8 mouse cellular contexts compared by ENCODE assay signal in genomic region chr2:144270507-144271420, GRCm38 (mm10). TPM values are rescaled to one million over a fixed set of nuclear protein-coding genes. Genes with fewer than 3 reads are reported as not detected.
DNase-seq lines count a peak whose midpoint lies in the region; ATAC-seq lines count a peak whose summit lies in the region.

Gene Mgme1, plus strand, starts transcription at chr2:144270663.
Gene Snx5, minus strand, starts transcription at chr2:144270906.

- H3K4me3 ChIP-seq in embryonic facial prominence, embryonic 14.5 days (ENCODE audit: low read depth, low read length), result peak within 1 kb of the TSS; percentile 96
- H3K4me3 ChIP-seq in limb, embryonic 15.5 days, result peak within 1 kb of the TSS; percentile 86

- peak within 1 kb of the TSS; percentile 85 for H3K4me2 ChIP-seq in embryonic facial prominence, embryonic 14.5 days (ENCODE audit: low read depth, low read length)
- H3K4me2 ChIP-seq in limb, embryonic 15.5 days, result peak within 1 kb of the TSS; percentile 79

- peak; percentile 93 for DNase-seq in 3T3-L1 (ENCODE audit: low read depth, low spot score)
- DNase-seq in adrenal gland, postnatal 4 days (ENCODE audit: low spot score in 2 of 2), result peak; percentile 81 to 88
- DNase-seq in embryonic facial prominence, embryonic 14.5 days (ENCODE audit: low spot score), result peak; percentile 97
- peak; percentile 90 for DNase-seq in heart, adult 8-10 months (ENCODE audit: low spot score)
- DNase-seq in kidney, adult 9 months, result peak; percentile 95
- peak; percentile 81 to 89 for DNase-seq in monocyte, adult 2 months (ENCODE audit: low read depth in 1 of 2, low spot score in 2 of 2)
- peak; percentile 93 to 94 for DNase-seq in spleen, postnatal 36 days (ENCODE audit: low spot score in 2 of 2)

- peak; percentile 98 for ATAC-seq in embryonic facial prominence, embryonic 14.5 days (ENCODE audit: low read depth)
- peak; percentile 93 for ATAC-seq in limb, embryonic 15.5 days (ENCODE audit: insufficient number of reproducible peaks, low FRiP score, low TSS enrichment, low read depth)

- H3K27ac ChIP-seq in embryonic facial prominence, embryonic 14.5 days (replicated peaks; ENCODE audit: low read depth, low read length), result peak within 1 kb of the TSS; percentile 94
- peak within 1 kb of the TSS; percentile 98 for H3K27ac ChIP-seq in limb, embryonic 15.5 days

- no peaks in the 10 kb centered on the region for H3K27me3 ChIP-seq in embryonic facial prominence, embryonic 14.5 days (replicated peaks; ENCODE audit: control insufficient read depth, insufficient read depth, low read length)
- no peaks in the 10 kb centered on the region for H3K27me3 ChIP-seq in limb, embryonic 15.5 days

- 0 out of 2 replicates have a peak, but pooled peaks cover 3% of the 10 kb centered on the region for H3K36me3 ChIP-seq in embryonic facial prominence, embryonic 14.5 days (ENCODE audit: control insufficient read depth, insufficient read depth, low read length)
- H3K36me3 ChIP-seq in limb, embryonic 15.5 days, result 0 out of 2 replicates have a peak, but pooled peaks cover 2% of the 10 kb centered on the region

- no peaks in the 10 kb centered on the region for H3K9me3 ChIP-seq in embryonic facial prominence, embryonic 14.5 days (ENCODE audit: control insufficient read depth, low read length)
- no peaks in the 10 kb centered on the region for H3K9me3 ChIP-seq in limb, embryonic 15.5 days

- under 1% methylated on average over 42 of the region's 93 CpGs for WGBS in embryonic facial prominence, embryonic 14.5 days
- under 1% methylated on average over 90 of the region's 93 CpGs for WGBS in limb, embryonic 15.5 days

- peaks cover 24% of the 10 kb centered on the region for H3K4me1 ChIP-seq in embryonic facial prominence, embryonic 14.5 days (ENCODE audit: control insufficient read depth, insufficient read depth, low read length)
- H3K4me1 ChIP-seq in limb, embryonic 15.5 days, result peaks cover 36% of the 10 kb centered on the region

- H3K9ac ChIP-seq in embryonic facial prominence, embryonic 14.5 days (ENCODE audit: low read depth, low read length), result peak within 1 kb of the TSS; percentile 99
- H3K9ac ChIP-seq in limb, embryonic 15.5 days, result peak within 1 kb of the TSS; percentile 95

RNA-seq across cellular contexts. Expression of gene Mgme1, which starts in this region (rescaled TPM):
- total RNA-seq in adrenal gland, postnatal 4 days (2021), result 10 to 100 TPM; 16.5 to 17.1 TPM
- polyA plus RNA-seq in embryonic facial prominence, embryonic 14.5 days (2014; fragmentation: Nextera tagmentation; extraction: Ambion mirVana), result 15.5 and 16.7 TPM in 2 replicates
- total RNA-seq in heart, adult 8-10 months (2022), result 10 to 100 TPM; 14.5 to 18.5 (median 17.3) TPM
- polyA plus RNA-seq in limb, embryonic 15.5 days (2015; fragmentation: Nextera tagmentation; extraction: Ambion mirVana), result 18.7 and 19.4 TPM in 2 replicates

RNA-seq across cellular contexts. Expression of gene Snx5, which starts in this region (rescaled TPM):
- 100 to 1,000 TPM; 136 to 138 TPM for total RNA-seq in adrenal gland, postnatal 4 days (2021)
- 111 and 120 TPM in 2 replicates for polyA plus RNA-seq in embryonic facial prominence, embryonic 14.5 days (2014; fragmentation: Nextera tagmentation; extraction: Ambion mirVana)
- 10 to 100 TPM; 56.1 to 62.3 (median 59.5) TPM for total RNA-seq in heart, adult 8-10 months (2022)
- polyA plus RNA-seq in limb, embryonic 15.5 days (2015; fragmentation: Nextera tagmentation; extraction: Ambion mirVana), result 107 and 120 TPM in 2 replicates

Comparison
In these comparisons a context has a peak if more than half of its experiments do, and no peak if none do; other contexts are left out.
1. Peak in every context shown above with its lines: DNase-seq, ATAC-seq, H3K4me3 ChIP-seq and H3K27ac ChIP-seq.